Mouse (Mus musculus): Measurements from ENCODE around the gene Tshz2.
"Not testable (repeated sequence)": the region's sequence is repeated elsewhere in the genome, so short reads cannot be mapped to it uniquely, and the experiment has no call there.

The Tshz2 gene

GRCm38 (mm10) chr2:169632338-169633151 lies at the start of gene Tshz2:
Tshz2 (plus strand) TSS chr2:169633013.
- no peak for DNase-seq (ENCODE audit: low spot score)

GRCm38 (mm10) chr2:169583476-169583875 lies 49.3 kb upstream of the Tshz2 start:
- no peak for DNase-seq (ENCODE audit: low spot score)

GRCm38 (mm10) chr2:169584745-169585456 lies 47.9 kb upstream of the Tshz2 start:
- no peak for DNase-seq (ENCODE audit: low spot score)

GRCm38 (mm10) chr2:169585631-169586285 lies 47.1 kb upstream of the Tshz2 start:
- DNase-seq (ENCODE audit: low spot score), result no peak

GRCm38 (mm10) chr2:169586688-169587087 lies 46.1 kb upstream of the Tshz2 start:
- no peak for DNase-seq (ENCODE audit: low spot score)

- not testable (repeated sequence) for DNase-seq (ENCODE audit: low spot score)
Measured at GRCm38 (mm10) chr2:169587645-169588044, 45.2 kb upstream of the Tshz2 start, which contains the start of gene Gm11011. Gm11011 (minus strand) TSS chr2:169587745.

GRCm38 (mm10) chr2:169589697-169590096 lies 43.1 kb upstream of the Tshz2 start:
- no peak for DNase-seq (ENCODE audit: low spot score)

GRCm38 (mm10) chr2:169590412-169590811 lies 42.4 kb upstream of the Tshz2 start:
- no peak for DNase-seq (ENCODE audit: low spot score)

GRCm38 (mm10) chr2:169593742-169594141 lies 39.1 kb upstream of the Tshz2 start:
- DNase-seq (ENCODE audit: low spot score), result no peak

- DNase-seq (ENCODE audit: low spot score), result no peak
Measured at GRCm38 (mm10) chr2:169597357-169597756, 35.5 kb upstream of the Tshz2 start.

- DNase-seq (ENCODE audit: low spot score), result no peak
Measured at GRCm38 (mm10) chr2:169597971-169598370, 34.8 kb upstream of the Tshz2 start.

GRCm38 (mm10) chr2:169599591-169599990 lies 33.2 kb upstream of the Tshz2 start:
- DNase-seq (ENCODE audit: low spot score), result no peak

- no peak for DNase-seq (ENCODE audit: low spot score)
Measured at GRCm38 (mm10) chr2:169600163-169600562, 32.6 kb upstream of the Tshz2 start.

GRCm38 (mm10) chr2:169606901-169607678 lies 25.7 kb upstream of the Tshz2 start:
- DNase-seq (ENCODE audit: low spot score), result no peak

GRCm38 (mm10) chr2:169607787-169608186 lies 25.0 kb upstream of the Tshz2 start:
- DNase-seq (ENCODE audit: low spot score), result no peak

GRCm38 (mm10) chr2:169609956-169610355 lies 22.9 kb upstream of the Tshz2 start:
- DNase-seq (ENCODE audit: low spot score), result no peak

GRCm38 (mm10) chr2:169610882-169611281 lies 21.9 kb upstream of the Tshz2 start:
- no peak for DNase-seq (ENCODE audit: low spot score)

- no peak for DNase-seq (ENCODE audit: low spot score)
Measured at GRCm38 (mm10) chr2:169611557-169611956, 21.3 kb upstream of the Tshz2 start.

GRCm38 (mm10) chr2:169614683-169615082 lies 18.1 kb upstream of the Tshz2 start:
- DNase-seq (ENCODE audit: low spot score), result no peak

- DNase-seq (ENCODE audit: low spot score), result no peak
Measured at GRCm38 (mm10) chr2:169615998-169616397, 16.8 kb upstream of the Tshz2 start.

GRCm38 (mm10) chr2:169621201-169621710 lies 11.6 kb upstream of the Tshz2 start:
- DNase-seq (ENCODE audit: low spot score), result no peak

- no peak for DNase-seq (ENCODE audit: low spot score)
Measured at GRCm38 (mm10) chr2:169630070-169630469, 2.7 kb upstream of the Tshz2 start.
